Mouse (Mus musculus) left cerebral cortex, postnatal 25 days (tissue): Measurements from ENCODE around the gene Hfm1. TPM values are rescaled to one million over a fixed set of nuclear protein-coding genes. Genes with fewer than 3 reads are reported as not detected.

ENCODE experiments used
- microRNA-seq, 2 experiments: library from miRNA; unstranded; fragments of <30 nt; microRNA quantifications; one replicate each; pipeline ENCODE4 v1.2.0; 2022
- total RNA-seq, 2 experiments: library from RNA; stranded (reverse); gene quantifications; 2 replicates each; pipeline ENCODE4 v1.2.3; 2021

The Hfm1 gene
- total RNA-seq, 2 experiments from 2014 or later = 1.3 to 1.7 TPM

Small RNA genes lying within 50 kb of the gene (microRNA-seq; reads per million reads assigned to microRNA genes)
- 0 reads per million in 2 experiments for gene Gm27527

Other genes starting within 250 kb of the Hfm1 start
- gene Zfp644, start 229.0 kb downstream of the Hfm1 start, total RNA-seq = 100 to 1,000 TPM; 106 to 114 TPM
- gene Cdc7, start 38.0 kb upstream of the Hfm1 start, total RNA-seq = 10 to 100 TPM; 10.9 to 11.1 TPM